Mouse (Mus musculus): ENCODE measurements around the gene Olfr338. TPM values are rescaled to one million over a fixed set of nuclear protein-coding genes. Genes with fewer than 3 reads are reported as not detected.

Olfr338 gene
- not detected in 2 replicates for polyA plus RNA-seq (2012; rRNA removed)

GRCm38 (mm10) chr2:36373219-36373618, at the start of gene Olfr338:
TSS of gene Olfr338 (plus strand) at chr2:36373519.

GRCm38 (mm10) chr2:36418647-36419046, 45.3 kb downstream of the Olfr338 start, which contains the start of gene Olfr339:
TSS of gene Olfr339 (plus strand) at chr2:36418947.

Other genes starting within 250 kb of the Olfr338 start
- gene Mrrf, start 237.1 kb upstream of the Olfr338 start, polyA plus RNA-seq (2012; rRNA removed) = 12.1 and 14.4 TPM in 2 replicates
- gene Rbm18, start 236.7 kb upstream of the Olfr338 start, polyA plus RNA-seq (2012; rRNA removed) = 1.4 and 1.7 TPM in 2 replicates
- gene Ptgs1, start 143.1 kb upstream of the Olfr338 start, polyA plus RNA-seq (2012; rRNA removed) = 22.1 and 22.2 TPM in 2 replicates
- not detected in 2 replicates for gene Olfr339, start 45.4 kb downstream of the Olfr338 start, polyA plus RNA-seq (2012; rRNA removed)
- not detected in 2 replicates for gene Olfr340, start 79.1 kb downstream of the Olfr338 start, polyA plus RNA-seq (2012; rRNA removed)
- not detected in 2 replicates for gene Olfr341, start 108.9 kb downstream of the Olfr338 start, polyA plus RNA-seq (2012; rRNA removed)
- gene Olfr342, start 151.5 kb downstream of the Olfr338 start, polyA plus RNA-seq (2012; rRNA removed) = not detected in 2 replicates
- not detected in 2 replicates for gene Olfr344, start 193.1 kb downstream of the Olfr338 start, polyA plus RNA-seq (2012; rRNA removed)